Mouse (Mus musculus) liver, embryonic 16.5 days (tissue): ENCODE data around the gene Magea1. TPM values are rescaled to one million over a fixed set of nuclear protein-coding genes. Genes with fewer than 3 reads are reported as not detected.
"Not testable (repeated sequence)": the region's sequence is repeated elsewhere in the genome, so short reads cannot be mapped to it uniquely, and the experiment has no call there.

ENCODE experiments used
- ATAC-seq: fragments of 200-750 bp; cut with Nextera tagmentation; 2 replicates; pipeline ENCODE4 v1.8.0; 2017; ENCODE audit warnings: low read depth, mild to moderate bottlenecking, moderate number of reproducible peaks, moderate library complexity
- H3K27ac ChIP-seq: fragments of 300-500 bp; sonication (generic); 2 replicates; pipeline ENCODE4 v1.5.1; 2014; ENCODE audit warnings: mild to moderate bottlenecking, low read length
- H3K27me3 ChIP-seq: fragments of 300-500 bp; sonication (generic); 2 replicates; pipeline ENCODE4 v1.6.1; 2014; ENCODE audit warnings: low read depth, low read length, mixed read lengths; ENCODE audit not compliant: control insufficient read depth, insufficient read depth
- H3K36me3 ChIP-seq: fragments of 300-500 bp; sonication (generic); 2 replicates; pipeline ENCODE4 v1.6.1; 2014; ENCODE audit warnings: mild to moderate bottlenecking; ENCODE audit not compliant: control insufficient read depth, insufficient read depth
- H3K4me1 ChIP-seq: fragments of 300-500 bp; sonication (generic); 2 replicates; pipeline ENCODE4 v1.6.1; 2014; ENCODE audit warnings: low read depth, low read length, mixed read lengths; ENCODE audit not compliant: control insufficient read depth
- H3K4me2 ChIP-seq: fragments of 300-500 bp; sonication (generic); 2 replicates; pipeline ENCODE4 v1.6.1; 2014; ENCODE audit warnings: low read depth, low read length, mixed read lengths
- H3K4me3 ChIP-seq: fragments of 300-500 bp; sonication (generic); 2 replicates; pipeline ENCODE4 v1.5.1; 2014; ENCODE audit warnings: low read depth, mild to moderate bottlenecking, low read length
- H3K9ac ChIP-seq: fragments of 300-500 bp; sonication (generic); 2 replicates; pipeline ENCODE4 v1.6.1; 2014; ENCODE audit warnings: low read depth, low read length
- H3K9me3 ChIP-seq: fragments of 300-500 bp; sonication (generic); replicated peaks from 2 replicates; pipeline ENCODE4 v1.6.1; 2016; ENCODE audit warnings: low read length; ENCODE audit not compliant: control insufficient read depth
- WGBS: fragments of 180-500 bp; shearing (Covaris S2); extraction: QIAGEN DNeasy Blood & Tissue Kit; methylation state at CpG from one replicate; pipeline ENCODE4 v1.1.7; 2014; ENCODE audit not compliant: insufficient replicate concordance; 5-methylcytosine and 5-hydroxymethylcytosine counted together
- polyA plus RNA-seq: library from polyadenylated mRNA; unstranded; fragments of >200 nt; fragmentation: Nextera tagmentation; extraction: Ambion mirVana; gene quantifications from 2 replicates; pipeline ENCODE4 v1.2.1, GENCODE M21; 2015

Gene Magea1
- not detected in 2 replicates for polyA plus RNA-seq

GRCm38 (mm10) chrX:155089693-155090092 lies at the start of gene Magea1:
Gene Magea1 (minus strand): TSS chrX:155089793.
- ATAC-seq, H3K27me3 ChIP-seq, H3K4me1 ChIP-seq, H3K9ac ChIP-seq, H3K4me2 ChIP-seq, H3K27ac ChIP-seq, H3K4me3 ChIP-seq, H3K36me3 ChIP-seq, H3K9me3 ChIP-seq: not testable (repeated sequence)
- 63% methylated on average over 1 of the region's 2 CpGs for WGBS

GRCm38 (mm10) chrX:155128312-155128711 lies 38.7 kb upstream of the Magea1 start, which contains the start of gene Cldn34b2:
Gene Cldn34b2 (minus strand): TSS chrX:155128412.
- not testable (repeated sequence) for H3K27ac ChIP-seq, H3K27me3 ChIP-seq, H3K4me3 ChIP-seq, H3K4me1 ChIP-seq, ATAC-seq, H3K9ac ChIP-seq, H3K9me3 ChIP-seq, H3K4me2 ChIP-seq, H3K36me3 ChIP-seq
- 49% methylated on average over 3 of the region's 3 CpGs for WGBS

GRCm38 (mm10) chrX:155098024-155098423 lies 8.4 kb upstream of the Magea1 start:
- Histone ChIP-seq H3K4me3 (no peak overlapping the region), H3K27me3 (no peaks in the 10 kb centered on the region), H3K9me3 (no peaks in the 10 kb centered on the region), H3K4me1 (no peaks in the 10 kb centered on the region), H3K4me2 (no peak overlapping the region), H3K36me3 (no peaks in the 10 kb centered on the region), H3K9ac (no peak overlapping the region), H3K27ac (no peak overlapping the region)
- ATAC-seq: no peak

- not testable (repeated sequence) for H3K36me3 ChIP-seq, H3K9ac ChIP-seq, H3K4me1 ChIP-seq, ATAC-seq, H3K4me2 ChIP-seq, H3K9me3 ChIP-seq, H3K27me3 ChIP-seq, H3K27ac ChIP-seq, H3K4me3 ChIP-seq
- WGBS: 56% methylated on average over 3 of the region's 4 CpGs
Observed at GRCm38 (mm10) chrX:155093566-155093965, 4.0 kb upstream of the Magea1 start, which contains the start of gene Magea2. Gene Magea2 (minus strand): TSS chrX:155093666.

- 61% methylated on average over 15 of the region's 16 CpGs for WGBS
Observed at GRCm38 (mm10) chrX:155063045-155063444, 26.5 kb downstream of the Magea1 start, which contains the start of gene Magea5. Gene Magea5 (minus strand): TSS chrX:155063145.

More at GRCm38 (mm10) chrX:155063045-155063444, 26.5 kb downstream of the Magea1 start, which contains the start of gene Magea5:
- H3K9me3 ChIP-seq, H3K4me3 ChIP-seq, H3K4me2 ChIP-seq, H3K4me1 ChIP-seq, H3K27me3 ChIP-seq, H3K36me3 ChIP-seq, H3K27ac ChIP-seq, H3K9ac ChIP-seq, ATAC-seq: not testable (repeated sequence)

Other genes starting within 250 kb of the Magea1 start
- gene Cldn34b1, start 199.5 kb downstream of the Magea1 start, polyA plus RNA-seq: not detected in 2 replicates
- gene Magea6, start 153.8 kb downstream of the Magea1 start, polyA plus RNA-seq: not detected in 2 replicates
- not detected in 2 replicates for gene Magea3, start 140.3 kb downstream of the Magea1 start, polyA plus RNA-seq
- not detected in 2 replicates for gene Magea8, start 93.9 kb downstream of the Magea1 start, polyA plus RNA-seq
- gene Magea5, start 26.6 kb downstream of the Magea1 start, polyA plus RNA-seq: not detected in 2 replicates
- gene Magea2, start 3.9 kb upstream of the Magea1 start, polyA plus RNA-seq: not detected in 2 replicates
- gene Cldn34b2, start 38.6 kb upstream of the Magea1 start, polyA plus RNA-seq: not detected in 2 replicates
- gene Sat1, start 126.7 kb upstream of the Magea1 start, polyA plus RNA-seq: 104 and 110 TPM in 2 replicates
- gene Acot9, start 172.7 kb upstream of the Magea1 start, polyA plus RNA-seq: 9.9 and 11.0 TPM in 2 replicates